Mouse (Mus musculus) spleen, postnatal 14 days (tissue): Measurements from ENCODE around the gene Ctbp2.
"Not testable (repeated sequence)": the region's sequence is repeated elsewhere in the genome, so short reads cannot be mapped to it uniquely, and the experiment has no call there.

Source experiments
- DNase-seq, 2 experiments: peaks; one replicate each; pipeline ENCODE4 v3.0.0; 2021 to 2022; ENCODE audit warnings: low spot score in 2 of 2

Ctbp2 gene

GRCm38 (mm10) chr7:133120221-133120751 is 3.9 kb downstream of the Ctbp2 start:
- DNase-seq: no peak

- DNase-seq: no peak
Observed at GRCm38 (mm10) chr7:133117815-133118214, 6.3 kb downstream of the Ctbp2 start.

DNA sequence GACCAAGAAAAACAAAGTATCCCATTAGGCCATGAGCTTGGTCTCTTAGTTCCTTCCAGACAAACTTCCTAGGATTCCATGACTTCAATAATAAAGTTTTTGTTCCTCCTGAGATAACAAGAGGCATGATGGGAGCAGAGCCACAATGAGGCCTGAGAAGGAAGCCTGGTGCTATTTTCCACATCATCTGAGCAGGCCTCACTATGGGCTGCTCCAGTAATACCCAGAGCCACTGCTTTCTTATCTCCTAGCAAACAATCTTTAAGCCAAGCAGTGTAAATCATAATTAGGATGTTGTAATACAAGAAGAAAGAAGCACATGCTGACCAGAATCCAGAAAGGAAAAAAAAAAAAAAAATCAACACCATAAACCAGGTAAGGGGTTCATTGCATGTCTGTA is 7.6 kb downstream of the Ctbp2 start:
- DNase-seq: no peak

DNA sequence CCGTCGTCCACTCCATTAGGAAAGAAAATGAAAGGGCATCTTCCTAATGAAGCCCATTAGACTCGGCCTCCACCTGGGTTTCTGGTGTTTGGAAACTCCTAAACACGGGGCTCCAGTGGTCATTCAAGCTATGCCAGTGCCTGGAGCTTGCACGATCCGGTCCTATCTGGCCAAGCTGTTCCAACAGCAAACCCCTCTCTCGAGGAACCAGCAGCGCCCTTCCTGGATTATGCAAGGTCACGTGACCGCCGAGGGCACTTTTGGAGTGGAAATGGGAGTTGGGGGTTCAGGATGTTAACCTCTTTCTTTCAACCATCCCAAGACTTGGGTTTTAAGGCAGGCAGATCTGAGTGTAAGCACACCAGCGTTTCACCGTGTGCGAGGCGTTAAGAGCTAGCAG is 8.3 kb downstream of the Ctbp2 start:
- no peak for DNase-seq

- DNase-seq: peak in 1 of 2 experiments; percentile 9
Observed at GRCm38 (mm10) chr7:133114847-133115470, 9.2 kb downstream of the Ctbp2 start.

- no peak for DNase-seq
Observed at GRCm38 (mm10) chr7:133113185-133113895, 10.8 kb downstream of the Ctbp2 start.

- DNase-seq: no peak
Observed at GRCm38 (mm10) chr7:133112351-133112831, 11.8 kb downstream of the Ctbp2 start.

DNA sequence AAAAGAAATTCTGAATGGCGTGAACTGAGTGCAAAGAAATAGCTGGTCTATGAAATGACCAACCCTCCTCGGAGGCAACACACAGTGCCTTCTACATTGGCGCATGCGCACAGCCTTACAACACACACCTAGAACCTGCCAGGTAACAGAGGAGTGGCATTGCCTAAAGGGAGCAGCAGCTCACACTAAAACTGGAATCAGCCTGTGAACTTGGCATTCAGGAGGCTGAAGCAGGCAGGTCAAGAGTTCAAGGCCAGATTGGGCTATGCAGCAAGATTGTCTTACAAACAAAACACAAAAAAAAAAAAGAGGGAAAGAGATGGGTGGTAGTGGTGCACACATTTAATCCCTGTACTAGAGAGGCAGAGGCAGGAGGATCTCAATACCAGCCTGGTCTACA is 14.7 kb downstream of the Ctbp2 start:
- no peak for DNase-seq

DNA sequence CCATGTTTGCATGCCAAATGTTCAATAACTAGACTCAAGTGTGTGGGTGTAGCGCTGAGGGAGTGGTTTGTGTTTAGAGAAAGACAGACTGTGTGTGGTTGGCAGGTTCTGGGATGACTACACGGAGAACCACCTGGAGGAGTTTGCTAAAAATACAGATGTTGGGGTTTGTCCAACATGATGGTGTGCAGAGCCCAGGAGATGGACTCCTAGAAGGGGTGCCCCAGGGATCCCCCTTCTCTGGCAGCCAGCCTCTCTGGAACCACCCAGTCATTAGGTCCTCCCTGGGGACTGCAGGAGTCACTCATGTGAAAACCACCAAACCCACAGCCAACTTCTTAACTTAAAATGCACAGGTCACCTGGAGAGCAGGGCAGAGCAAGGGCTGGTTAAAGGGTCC is 15.5 kb downstream of the Ctbp2 start:
- no peak for DNase-seq

DNA sequence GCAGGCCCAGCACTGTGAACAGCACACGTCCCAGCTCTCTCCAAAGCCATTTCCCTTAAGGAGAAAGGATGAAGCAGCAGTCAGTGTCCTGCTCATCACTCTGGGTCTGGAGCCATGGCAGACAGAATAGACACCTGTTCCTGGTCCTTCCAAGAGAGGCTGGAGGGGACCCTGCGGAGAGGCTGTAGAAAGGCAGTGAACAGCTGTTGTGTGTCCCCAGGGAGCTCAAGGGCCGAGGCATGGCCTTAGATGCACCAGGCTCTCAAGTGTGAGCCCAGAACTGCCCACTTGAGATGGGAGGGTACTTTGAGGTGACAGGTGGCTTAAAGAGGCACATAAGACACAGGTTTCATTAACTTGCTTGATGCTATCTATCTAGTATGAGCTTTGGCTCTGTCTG is 21.6 kb downstream of the Ctbp2 start:
- DNase-seq: no peak

GRCm38 (mm10) chr7:133101070-133101469 is 23.1 kb downstream of the Ctbp2 start:
- no peak for DNase-seq

DNA sequence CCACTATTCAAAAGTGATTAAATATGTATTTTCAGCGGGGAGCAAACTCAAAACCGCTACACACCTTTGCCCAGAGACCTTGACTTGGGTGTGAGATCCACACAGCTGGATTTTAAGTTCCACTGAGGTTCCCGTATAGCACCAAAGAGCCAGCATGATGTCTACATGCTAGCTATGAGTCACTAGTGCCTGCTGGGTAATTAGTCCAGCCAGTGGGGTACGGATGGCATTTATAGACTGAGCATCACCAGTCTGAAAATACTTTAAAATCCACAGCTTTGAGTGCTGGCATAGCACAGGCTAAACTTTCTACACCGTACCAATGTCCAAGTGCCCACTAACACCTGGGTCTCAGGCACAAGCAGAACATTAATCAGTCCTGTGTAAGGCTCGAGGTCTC is 24.0 kb downstream of the Ctbp2 start:
- DNase-seq: no peak

DNA sequence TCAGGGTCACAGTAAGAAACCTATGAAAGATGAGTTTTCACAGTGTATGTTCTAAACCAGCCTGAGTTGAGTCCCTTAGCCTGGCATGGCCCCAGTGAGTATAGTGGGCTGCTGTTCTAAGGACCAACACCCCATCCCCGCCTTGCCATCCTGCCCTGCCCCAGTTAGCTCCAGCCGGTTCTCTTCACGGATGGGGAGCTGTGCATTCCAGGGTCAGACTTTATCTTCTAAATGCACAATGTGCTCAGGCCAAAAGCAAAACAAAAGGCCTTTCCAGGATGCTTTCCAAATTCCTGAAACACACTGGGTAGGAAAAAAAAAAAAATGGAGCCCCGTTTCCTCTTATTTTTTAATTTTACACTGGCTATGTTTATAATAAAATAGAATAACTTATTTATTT is 24.9 kb downstream of the Ctbp2 start:
- DNase-seq: no peak

- DNase-seq: no peak
Observed at GRCm38 (mm10) chr7:133098118-133098793, 25.9 kb downstream of the Ctbp2 start.

- DNase-seq: not testable (repeated sequence)
Observed at GRCm38 (mm10) chr7:133095610-133096009, 28.5 kb downstream of the Ctbp2 start.

DNA sequence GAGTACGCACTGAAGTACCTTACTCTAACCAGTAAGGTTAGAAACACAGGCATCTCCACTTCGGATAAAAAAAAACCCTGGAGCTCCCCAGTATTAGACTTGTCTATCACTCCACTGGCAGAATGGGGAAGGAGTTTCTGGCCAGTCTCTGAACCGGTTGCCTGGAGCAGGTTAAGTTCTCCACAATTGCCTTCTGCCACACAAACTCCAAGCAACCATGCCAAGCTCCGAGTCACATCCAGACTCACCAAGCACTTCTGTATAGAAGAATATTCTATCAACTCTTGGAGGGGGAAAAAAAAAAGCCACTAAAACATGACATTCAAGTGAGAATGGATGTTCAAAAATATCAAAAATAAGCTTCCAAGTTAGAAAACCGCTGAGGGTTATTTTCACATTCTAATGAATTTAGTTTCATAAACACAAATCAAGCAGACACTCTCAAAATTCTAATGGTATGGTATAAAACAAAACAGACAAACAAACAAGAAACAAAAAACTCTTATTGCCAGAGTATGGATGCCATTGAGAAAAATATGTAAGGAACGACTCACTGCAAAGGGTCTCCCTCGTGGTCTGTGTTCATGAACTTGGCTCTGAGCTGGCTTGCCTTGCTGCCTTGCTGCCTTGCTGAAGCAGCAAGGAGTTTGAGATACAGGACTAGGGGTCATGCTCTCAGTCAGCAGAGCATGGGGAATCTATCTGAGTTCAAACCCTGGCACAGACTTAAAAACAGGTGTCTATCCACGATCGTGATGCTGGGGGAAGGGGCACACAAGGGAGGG is 29.3 kb downstream of the Ctbp2 start:
- no peak for DNase-seq

DNA sequence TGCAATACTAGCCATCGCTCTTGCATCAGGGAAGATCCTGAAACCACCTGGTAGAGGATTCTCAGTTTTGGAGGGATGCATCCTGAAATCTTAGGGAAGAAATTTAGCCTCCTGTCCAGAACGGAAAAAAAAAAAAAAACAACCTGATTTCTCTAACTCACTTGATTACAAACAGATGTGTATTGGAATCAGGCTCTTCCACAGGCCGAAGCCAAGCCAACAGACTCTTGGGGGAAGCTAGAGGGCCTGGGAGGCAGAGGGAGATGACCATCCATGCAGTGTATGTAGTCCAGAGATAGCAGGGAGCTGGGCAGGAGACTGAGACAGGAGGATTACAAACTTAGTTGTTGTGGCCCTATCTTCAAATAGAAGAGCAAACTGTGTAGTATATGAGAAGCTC is 30.0 kb downstream of the Ctbp2 start:
- DNase-seq: no peak

- no peak for DNase-seq
Observed at GRCm38 (mm10) chr7:133093731-133094130, 30.4 kb downstream of the Ctbp2 start.

GRCm38 (mm10) chr7:133090641-133091040 is 33.5 kb downstream of the Ctbp2 start:
- DNase-seq: no peak

GRCm38 (mm10) chr7:133089621-133090260 is 34.4 kb downstream of the Ctbp2 start:
- no peak for DNase-seq

- peak in 1 of 2 experiments; percentile 1 for DNase-seq
Observed at GRCm38 (mm10) chr7:133088830-133089261, 35.3 kb downstream of the Ctbp2 start.
